Mouse (Mus musculus): ENCODE measurements around the gene Fam53b. TPM values are rescaled to one million over a fixed set of nuclear protein-coding genes. Genes with fewer than 3 reads are reported as not detected.

The Fam53b gene
- polyA plus RNA-seq, 1 experiment from 2014 or later = 14.7 TPM

DNA sequence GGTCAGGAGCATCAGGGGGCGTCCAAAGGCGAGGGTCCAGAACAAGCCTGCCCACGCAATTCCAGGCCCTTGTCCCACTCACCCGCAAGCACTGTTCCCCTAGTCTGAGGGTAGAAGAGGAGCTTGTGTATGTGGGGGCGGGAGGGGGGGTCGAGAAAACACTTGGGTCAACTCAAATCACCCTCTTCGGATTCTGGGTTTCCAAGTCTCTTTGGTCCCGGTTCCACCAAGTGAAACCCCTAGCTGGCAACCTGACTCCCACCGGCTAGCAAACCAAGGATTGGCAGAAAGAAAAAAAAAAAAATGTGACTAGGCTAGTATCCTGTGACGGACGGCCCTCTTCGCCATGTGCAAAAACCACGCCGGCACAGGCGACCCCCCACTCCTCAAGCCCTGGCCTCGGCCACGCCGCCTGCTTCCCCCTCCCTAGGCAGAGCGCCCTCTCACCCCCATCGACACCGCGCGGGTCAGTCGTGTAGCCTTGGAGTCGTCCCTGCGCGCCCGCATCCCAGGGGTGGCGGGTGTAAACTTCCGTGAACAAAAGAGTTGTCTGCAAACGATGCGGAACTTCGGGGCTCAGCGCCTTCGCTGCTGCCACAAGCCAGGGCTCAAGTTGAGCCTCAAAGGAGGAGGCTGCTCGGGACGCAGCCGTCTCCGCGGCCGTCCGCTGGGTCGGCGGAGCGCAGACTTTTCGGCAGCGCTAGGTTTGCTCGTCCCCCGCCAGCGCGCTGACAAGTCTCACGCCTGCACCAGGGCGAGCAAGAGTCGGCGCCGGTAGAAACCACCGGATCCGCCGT lies 869 bp downstream of the Fam53b start:
- Histone ChIP-seq H3K9me3 (ENCODE audit: control insufficient read depth, low read length) (no peaks in the 10 kb centered on the region), H3K27me3 (replicated peaks; ENCODE audit: control insufficient read depth, insufficient read depth, low read length) (no peaks in the 10 kb centered on the region), H3K36me3 (ENCODE audit: control insufficient read depth, insufficient read depth, low read length) (no peaks in the 10 kb centered on the region), H3K27ac (ENCODE audit: low read depth, low read length) (peak overlapping the region; percentile 88), H3K4me1 (ENCODE audit: control insufficient read depth, insufficient read depth, low read depth, low read length) (peaks cover 43% of the 10 kb centered on the region), H3K4me3 (ENCODE audit: low read length) (peak overlapping the region; percentile 83), H3K9ac (ENCODE audit: low read depth, low read length) (peak overlapping the region; percentile 79), H3K4me2 (ENCODE audit: low read length) (peak overlapping the region; percentile 93)
- peak; percentile 9 for ATAC-seq
- WGBS = under 1% methylated on average over 59 of the region's 59 CpGs

DNA sequence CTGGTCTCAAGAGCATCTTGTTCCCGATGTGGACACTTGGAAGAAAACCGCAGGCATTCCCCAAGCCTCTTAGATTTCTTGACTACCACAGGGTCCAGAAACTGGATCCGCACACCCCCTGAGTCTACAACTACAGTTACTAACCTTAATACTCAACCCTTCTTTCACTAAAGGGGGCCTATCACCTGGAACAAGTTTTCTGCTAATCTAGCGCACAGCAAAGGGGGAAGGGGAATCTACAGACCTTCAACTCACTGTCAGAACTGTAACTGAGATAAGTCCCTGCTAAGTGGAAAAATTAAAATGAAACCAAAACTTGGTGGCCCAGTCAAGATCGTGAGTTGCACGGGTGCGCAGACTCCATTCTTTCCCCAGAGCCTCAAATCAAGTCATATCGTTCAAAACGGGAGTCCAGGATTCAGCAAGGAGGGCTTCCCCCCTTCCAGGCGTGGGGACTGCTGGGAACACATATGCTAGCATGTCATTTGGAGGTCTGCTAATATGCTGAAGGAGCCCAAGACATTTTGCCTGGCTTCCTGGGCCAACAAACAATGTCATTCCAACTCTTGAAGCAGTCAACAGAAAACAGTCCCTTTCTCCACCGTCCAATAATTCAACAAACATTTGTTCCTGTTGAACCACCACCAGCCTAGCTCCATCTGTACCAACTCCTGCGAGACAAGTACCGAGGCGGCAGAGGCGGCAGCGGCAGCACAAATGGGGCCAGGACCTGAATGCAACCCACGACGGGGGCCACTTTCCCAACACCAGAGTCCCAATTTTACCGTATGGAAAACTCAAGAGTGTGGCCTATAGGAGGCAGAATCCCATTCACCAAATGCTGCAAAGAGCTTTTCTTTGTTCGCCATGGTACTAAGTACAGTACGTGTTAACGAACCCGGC lies 1.7 kb downstream of the Fam53b start:
- H3K4me2 ChIP-seq (ENCODE audit: low read length) = peak overlapping the region; percentile 93
- H3K4me1 ChIP-seq (ENCODE audit: control insufficient read depth, insufficient read depth, low read depth, low read length) = peaks cover 49% of the 10 kb centered on the region
- peak overlapping the region; percentile 79 for H3K9ac ChIP-seq (ENCODE audit: low read depth, low read length)
- peak overlapping the region; percentile 88 for H3K27ac ChIP-seq (ENCODE audit: low read depth, low read length)
- H3K36me3 ChIP-seq (ENCODE audit: control insufficient read depth, insufficient read depth, low read length) = no peaks in the 10 kb centered on the region
- no peak for ATAC-seq
- peak overlapping the region; percentile 83 for H3K4me3 ChIP-seq (ENCODE audit: low read length)
- 13% methylated on average over 23 of the region's 23 CpGs for WGBS
- no peaks in the 10 kb centered on the region for H3K9me3 ChIP-seq (ENCODE audit: control insufficient read depth, low read length)
- H3K27me3 ChIP-seq (replicated peaks; ENCODE audit: control insufficient read depth, insufficient read depth, low read length) = no peaks in the 10 kb centered on the region

DNA sequence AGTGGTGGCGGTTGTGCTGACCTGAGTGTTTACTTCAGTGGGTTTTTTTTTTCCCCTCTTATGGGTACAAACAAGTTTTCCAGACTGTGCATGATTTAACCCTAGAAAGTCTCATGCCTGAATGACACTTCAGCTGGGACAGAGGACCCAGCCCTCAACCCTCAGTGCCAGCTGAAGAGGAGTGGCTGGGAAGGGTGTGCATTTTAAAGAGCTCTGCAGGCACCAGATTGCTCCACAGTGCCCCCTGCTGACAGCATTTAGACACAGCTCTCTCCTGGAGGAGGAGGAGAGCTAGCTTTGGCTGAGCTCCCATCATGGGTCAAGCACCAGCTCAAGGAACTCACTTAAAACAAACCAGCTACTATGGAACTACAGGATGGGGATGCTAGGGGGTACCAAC lies 2.8 kb downstream of the Fam53b start:
- Histone ChIP-seq H3K9me3 (ENCODE audit: control insufficient read depth, low read length) (no peaks in the 10 kb centered on the region), H3K9ac (ENCODE audit: low read depth, low read length) (no peak overlapping the region), H3K27ac (ENCODE audit: low read depth, low read length) (peak overlapping the region; percentile 66), H3K4me1 (ENCODE audit: control insufficient read depth, insufficient read depth, low read depth, low read length) (peaks cover 58% of the 10 kb centered on the region), H3K36me3 (ENCODE audit: control insufficient read depth, insufficient read depth, low read length) (no peaks in the 10 kb centered on the region), H3K27me3 (replicated peaks; ENCODE audit: control insufficient read depth, insufficient read depth, low read length) (no peaks in the 10 kb centered on the region), H3K4me2 (ENCODE audit: low read length) (peak overlapping the region; percentile 93), H3K4me3 (ENCODE audit: low read length) (no peak overlapping the region)
- WGBS = 40% methylated on average over 1 of the region's 1 CpGs
- peak; percentile 46; the same call in 1 of the 2 replicates for ATAC-seq

DNA sequence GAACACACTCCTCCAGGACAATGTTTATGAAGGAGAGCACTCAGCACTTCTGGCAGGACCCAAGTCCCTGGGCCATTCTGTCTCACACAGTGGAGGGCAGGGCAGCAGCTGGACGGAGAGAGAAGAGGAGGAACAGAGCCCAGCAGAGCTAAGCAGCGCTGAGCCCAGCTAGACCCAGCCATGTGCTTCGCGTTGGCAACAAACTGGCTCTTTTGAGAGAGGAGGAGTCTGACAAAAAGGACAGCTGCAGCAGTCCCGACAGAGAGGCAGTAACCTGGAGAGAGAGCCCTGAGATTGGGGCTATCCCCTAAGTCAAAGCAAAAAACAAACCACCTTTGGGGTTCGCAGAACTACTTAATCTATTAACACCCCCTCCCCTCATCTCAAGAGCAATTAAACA lies 3.3 kb downstream of the Fam53b start:
- H3K4me2 ChIP-seq (ENCODE audit: low read length) = peak overlapping the region; percentile 93
- peak overlapping the region; percentile 66 for H3K27ac ChIP-seq (ENCODE audit: low read depth, low read length)
- no peaks in the 10 kb centered on the region for H3K9me3 ChIP-seq (ENCODE audit: control insufficient read depth, low read length)
- H3K27me3 ChIP-seq (replicated peaks; ENCODE audit: control insufficient read depth, insufficient read depth, low read length) = no peaks in the 10 kb centered on the region
- H3K4me3 ChIP-seq (ENCODE audit: low read length) = 0 out of 2 replicates have a peak overlapping the region, but pooled peaks have one; percentile 3
- H3K4me1 ChIP-seq (ENCODE audit: control insufficient read depth, insufficient read depth, low read depth, low read length) = peaks cover 63% of the 10 kb centered on the region
- ATAC-seq = peak; percentile 51
- H3K36me3 ChIP-seq (ENCODE audit: control insufficient read depth, insufficient read depth, low read length) = no peaks in the 10 kb centered on the region
- 15% methylated on average over 6 of the region's 6 CpGs for WGBS
- no peak overlapping the region for H3K9ac ChIP-seq (ENCODE audit: low read depth, low read length)

DNA sequence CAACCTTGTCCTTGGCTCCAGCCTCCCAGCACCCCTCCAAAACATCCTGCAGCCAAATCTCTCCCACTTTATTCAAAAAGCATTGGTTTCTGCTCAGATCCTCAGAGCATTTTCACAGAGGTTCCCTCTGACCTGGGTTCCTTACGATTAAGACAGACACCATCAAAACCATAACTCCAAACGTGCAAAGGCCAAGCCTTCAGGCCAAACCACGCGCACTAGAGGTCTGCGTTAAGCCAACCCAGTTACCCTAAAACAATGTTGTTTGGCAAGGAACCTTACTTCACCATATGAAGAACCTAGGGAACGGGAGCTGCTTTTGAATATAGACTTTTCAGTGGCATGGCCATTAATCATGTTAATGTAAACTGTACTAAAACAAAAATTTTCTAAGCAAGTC lies 4.0 kb downstream of the Fam53b start:
- WGBS = 31% methylated on average over 6 of the region's 6 CpGs
- Histone ChIP-seq H3K9me3 (ENCODE audit: control insufficient read depth, low read length) (no peaks in the 10 kb centered on the region), H3K36me3 (ENCODE audit: control insufficient read depth, insufficient read depth, low read length) (no peaks in the 10 kb centered on the region), H3K9ac (ENCODE audit: low read depth, low read length) (no peak overlapping the region), H3K27me3 (replicated peaks; ENCODE audit: control insufficient read depth, insufficient read depth, low read length) (no peaks in the 10 kb centered on the region), H3K4me1 (ENCODE audit: control insufficient read depth, insufficient read depth, low read depth, low read length) (peaks cover 67% of the 10 kb centered on the region), H3K27ac (ENCODE audit: low read depth, low read length) (peak overlapping the region; percentile 66), H3K4me2 (ENCODE audit: low read length) (peak overlapping the region; percentile 25), H3K4me3 (ENCODE audit: low read length) (no peak overlapping the region)
- ATAC-seq = no peak

DNA sequence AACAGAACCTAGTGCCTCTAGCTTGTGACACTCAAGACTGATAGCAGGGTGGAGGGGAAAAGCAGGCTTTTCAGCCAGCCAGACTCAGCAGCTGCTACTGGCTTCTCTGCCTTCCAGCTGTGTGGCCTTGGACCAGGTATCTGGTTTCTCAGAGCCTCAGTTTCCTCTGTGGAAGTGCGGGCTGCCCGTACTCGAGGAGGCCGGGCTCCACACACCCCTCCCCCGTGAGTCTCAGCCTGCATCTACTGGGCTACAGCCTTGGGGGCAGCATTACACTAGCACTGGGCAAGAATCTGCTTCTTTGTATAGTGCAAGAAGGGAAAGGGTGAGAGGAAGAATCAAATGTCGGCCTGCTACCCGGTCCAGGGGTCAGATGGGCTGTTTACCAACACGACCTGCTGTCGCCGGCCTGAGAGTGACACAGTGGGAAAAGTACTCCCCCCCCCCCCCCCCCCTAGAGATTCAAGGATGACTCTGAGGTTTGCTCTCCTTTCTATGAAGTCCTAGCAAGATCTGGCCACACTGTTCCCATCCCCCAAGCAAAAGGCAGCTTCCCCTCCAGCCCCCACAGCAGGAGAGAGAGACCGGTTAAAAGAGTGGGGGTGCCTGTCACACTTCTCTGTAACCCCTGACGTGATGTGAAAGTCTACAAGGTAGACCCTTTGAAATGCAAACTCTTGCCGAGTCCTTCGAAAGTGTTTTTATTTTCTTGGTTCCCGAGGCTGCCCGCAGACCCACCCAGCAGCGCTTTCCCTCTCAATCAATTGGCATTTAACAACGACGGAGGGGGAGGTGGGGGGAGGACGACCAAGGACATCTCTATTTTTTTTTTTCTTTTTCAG lies 4.6 kb downstream of the Fam53b start:
- Histone ChIP-seq H3K36me3 (ENCODE audit: control insufficient read depth, insufficient read depth, low read length) (no peaks in the 10 kb centered on the region), H3K4me3 (ENCODE audit: low read length) (no peak overlapping the region), H3K27me3 (replicated peaks; ENCODE audit: control insufficient read depth, insufficient read depth, low read length) (no peaks in the 10 kb centered on the region), H3K9me3 (ENCODE audit: control insufficient read depth, low read length) (no peaks in the 10 kb centered on the region), H3K4me1 (ENCODE audit: control insufficient read depth, insufficient read depth, low read depth, low read length) (peaks cover 67% of the 10 kb centered on the region), H3K27ac (ENCODE audit: low read depth, low read length) (peak overlapping the region; percentile 68), H3K9ac (ENCODE audit: low read depth, low read length) (peak overlapping the region; percentile 15; the same call in 1 of the 2 replicates), H3K4me2 (ENCODE audit: low read length) (peak overlapping the region; percentile 25)
- 6% methylated on average over 20 of the region's 20 CpGs for WGBS
- ATAC-seq = peak; percentile 51

DNA sequence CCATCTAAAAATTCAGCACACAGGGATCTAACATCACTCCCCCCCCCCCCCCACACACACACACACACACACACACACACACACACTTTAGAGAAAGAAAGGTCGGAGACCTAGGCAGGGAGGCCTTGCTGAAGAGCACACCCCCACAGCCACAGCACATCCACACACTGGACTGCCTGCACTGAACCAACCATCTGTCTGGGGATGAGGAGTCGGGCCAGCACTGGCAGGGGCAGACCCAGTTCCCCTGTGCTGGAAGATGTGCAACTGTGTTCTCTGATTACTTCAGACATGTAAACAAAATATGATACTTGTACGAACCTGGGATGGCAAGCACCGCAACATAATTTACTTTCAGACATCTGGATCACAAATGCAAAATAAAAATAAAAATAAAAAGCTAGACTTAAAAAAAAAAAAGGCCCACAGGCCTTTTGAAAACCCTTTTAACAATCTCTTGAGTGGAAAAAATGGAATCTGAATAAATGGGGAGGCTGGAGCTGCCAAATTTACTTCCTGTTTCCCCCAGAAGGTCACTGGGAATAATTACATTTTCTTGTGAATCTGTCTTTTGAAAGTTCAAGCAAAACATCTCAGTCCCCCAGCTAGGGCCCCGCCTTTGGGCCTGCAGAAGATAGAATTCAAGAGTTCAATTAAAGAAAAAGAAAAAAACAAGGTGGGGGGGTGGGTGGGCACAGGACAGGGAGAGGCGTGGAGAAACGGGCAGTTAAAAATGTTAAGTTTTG lies 5.5 kb downstream of the Fam53b start:
- no peak for ATAC-seq
- Histone ChIP-seq H3K27ac (ENCODE audit: low read depth, low read length) (peak overlapping the region; percentile 68), H3K36me3 (ENCODE audit: control insufficient read depth, insufficient read depth, low read length) (no peaks in the 10 kb centered on the region), H3K4me3 (ENCODE audit: low read length) (no peak overlapping the region), H3K4me2 (ENCODE audit: low read length) (no peak overlapping the region), H3K9me3 (ENCODE audit: control insufficient read depth, low read length) (no peaks in the 10 kb centered on the region), H3K4me1 (ENCODE audit: control insufficient read depth, insufficient read depth, low read depth, low read length) (peaks cover 65% of the 10 kb centered on the region), H3K9ac (ENCODE audit: low read depth, low read length) (no peak overlapping the region), H3K27me3 (replicated peaks; ENCODE audit: control insufficient read depth, insufficient read depth, low read length) (no peaks in the 10 kb centered on the region)
- WGBS = 42% methylated on average over 7 of the region's 7 CpGs

Data from hindbrain, embryonic 16.5 days (tissue).